Mouse (Mus musculus): ENCODE data around the gene Ostf1.

Ostf1 gene

GRCm38 (mm10) chr19:18646397-18646796 is 14.8 kb upstream of the Ostf1 start:
- no peak for DNase-seq (ENCODE audit: extremely low read depth, low read depth, low spot score)

- DNase-seq (ENCODE audit: extremely low read depth, low read depth, low spot score) = no peak
These were observed 12.5 kb upstream of the Ostf1 start for GRCm38 (mm10) chr19:18644084-18644483.

- DNase-seq (ENCODE audit: extremely low read depth, low read depth, low spot score) = no peak
These were observed 11.8 kb upstream of the Ostf1 start for GRCm38 (mm10) chr19:18643411-18643810.

GRCm38 (mm10) chr19:18641001-18641400 is 9.4 kb upstream of the Ostf1 start:
- no peak for DNase-seq (ENCODE audit: extremely low read depth, low read depth, low spot score)

- no peak for DNase-seq (ENCODE audit: extremely low read depth, low read depth, low spot score)
These were observed 7.9 kb upstream of the Ostf1 start for GRCm38 (mm10) chr19:18639552-18639951.

GRCm38 (mm10) chr19:18638949-18639348 is 7.3 kb upstream of the Ostf1 start:
- DNase-seq (ENCODE audit: extremely low read depth, low read depth, low spot score) = no peak

GRCm38 (mm10) chr19:18637954-18638353 is 6.3 kb upstream of the Ostf1 start:
- DNase-seq (ENCODE audit: extremely low read depth, low read depth, low spot score) = no peak

GRCm38 (mm10) chr19:18632231-18633185 is 885 bp upstream of the Ostf1 start:
- DNase-seq (ENCODE audit: extremely low read depth, low read depth, low spot score) = no peak

GRCm38 (mm10) chr19:18631161-18631643 is 421 bp downstream of the Ostf1 start:
- DNase-seq (ENCODE audit: extremely low read depth, low read depth, low spot score) = no peak

- DNase-seq (ENCODE audit: extremely low read depth, low read depth, low spot score) = no peak
These were observed 1.2 kb downstream of the Ostf1 start for GRCm38 (mm10) chr19:18630221-18631119.

GRCm38 (mm10) chr19:18629589-18629988 is 2.0 kb downstream of the Ostf1 start:
- no peak for DNase-seq (ENCODE audit: extremely low read depth, low read depth, low spot score)

GRCm38 (mm10) chr19:18623894-18624293 is 7.7 kb downstream of the Ostf1 start:
- no peak for DNase-seq (ENCODE audit: extremely low read depth, low read depth, low spot score)

- no peak for DNase-seq (ENCODE audit: extremely low read depth, low read depth, low spot score)
These were observed 11.9 kb downstream of the Ostf1 start for GRCm38 (mm10) chr19:18619691-18620090.

- DNase-seq (ENCODE audit: extremely low read depth, low read depth, low spot score) = no peak
These were observed 12.6 kb downstream of the Ostf1 start for GRCm38 (mm10) chr19:18619060-18619459.

- DNase-seq (ENCODE audit: extremely low read depth, low read depth, low spot score) = no peak
These were observed 14.1 kb downstream of the Ostf1 start for GRCm38 (mm10) chr19:18617504-18617903.

- DNase-seq (ENCODE audit: extremely low read depth, low read depth, low spot score) = no peak
These were observed 15.9 kb downstream of the Ostf1 start for GRCm38 (mm10) chr19:18615680-18616240.

- no peak for DNase-seq (ENCODE audit: extremely low read depth, low read depth, low spot score)
These were observed 17.3 kb downstream of the Ostf1 start for GRCm38 (mm10) chr19:18614337-18614736.

GRCm38 (mm10) chr19:18608975-18609374 is 22.6 kb downstream of the Ostf1 start:
- no peak for DNase-seq (ENCODE audit: extremely low read depth, low read depth, low spot score)

GRCm38 (mm10) chr19:18607907-18608306 is 23.7 kb downstream of the Ostf1 start:
- DNase-seq (ENCODE audit: extremely low read depth, low read depth, low spot score) = no peak

- DNase-seq (ENCODE audit: extremely low read depth, low read depth, low spot score) = no peak
These were observed 28.6 kb downstream of the Ostf1 start for GRCm38 (mm10) chr19:18603011-18603410.

- DNase-seq (ENCODE audit: extremely low read depth, low read depth, low spot score) = no peak
These were observed 31.0 kb downstream of the Ostf1 start for GRCm38 (mm10) chr19:18600611-18601010.

Measured in fat pad, adult 2 months (tissue).